Mouse (Mus musculus): Measurements from ENCODE around the gene Gm20721.
"Not testable (repeated sequence)": the region's sequence is repeated elsewhere in the genome, so short reads cannot be mapped to it uniquely, and the experiment has no call there.

Gm20721 gene

GRCm38 (mm10) chr2:174330616-174331191 lies 15.8 kb downstream of the Gm20721 start:
- DNase-seq (ENCODE audit: low read depth, low spot score) = no peak

GRCm38 (mm10) chr2:174329663-174330615 lies 16.6 kb downstream of the Gm20721 start:
- DNase-seq (ENCODE audit: low read depth, low spot score) = peak; percentile 29

- no peak for DNase-seq (ENCODE audit: low read depth, low spot score)
Measured at GRCm38 (mm10) chr2:174328926-174329662, 17.4 kb downstream of the Gm20721 start.

GRCm38 (mm10) chr2:174328358-174328905 lies 18.1 kb downstream of the Gm20721 start:
- no peak for DNase-seq (ENCODE audit: low read depth, low spot score)

GRCm38 (mm10) chr2:174327295-174327981 lies 19.1 kb downstream of the Gm20721 start:
- DNase-seq (ENCODE audit: low read depth, low spot score) = peak; percentile 50

GRCm38 (mm10) chr2:174326481-174326880 lies 20.0 kb downstream of the Gm20721 start:
- no peak for DNase-seq (ENCODE audit: low read depth, low spot score)

- DNase-seq (ENCODE audit: low read depth, low spot score) = no peak
Measured at GRCm38 (mm10) chr2:174325989-174326388, 20.5 kb downstream of the Gm20721 start.

GRCm38 (mm10) chr2:174316661-174317060 lies 29.9 kb downstream of the Gm20721 start:
- DNase-seq (ENCODE audit: low read depth, low spot score) = no peak

- not testable (repeated sequence) for DNase-seq (ENCODE audit: low read depth, low spot score)
Measured at GRCm38 (mm10) chr2:174315445-174315844, 31.1 kb downstream of the Gm20721 start.

GRCm38 (mm10) chr2:174312661-174313060 lies 33.9 kb downstream of the Gm20721 start:
- no peak for DNase-seq (ENCODE audit: low read depth, low spot score)

- peak; percentile 48 for DNase-seq (ENCODE audit: low read depth, low spot score)
Measured at GRCm38 (mm10) chr2:174312118-174312647, 34.3 kb downstream of the Gm20721 start.

GRCm38 (mm10) chr2:174311613-174312012 lies 34.9 kb downstream of the Gm20721 start:
- DNase-seq (ENCODE audit: low read depth, low spot score) = no peak

- no peak for DNase-seq (ENCODE audit: low read depth, low spot score)
Measured at GRCm38 (mm10) chr2:174310913-174311514, 35.5 kb downstream of the Gm20721 start.

- DNase-seq (ENCODE audit: low read depth, low spot score) = no peak
Measured at GRCm38 (mm10) chr2:174307903-174308302, 38.6 kb downstream of the Gm20721 start.

GRCm38 (mm10) chr2:174305646-174306045 lies 40.9 kb downstream of the Gm20721 start:
- DNase-seq (ENCODE audit: low read depth, low spot score) = no peak

GRCm38 (mm10) chr2:174302526-174302925 lies 44.0 kb downstream of the Gm20721 start:
- no peak for DNase-seq (ENCODE audit: low read depth, low spot score)

- no peak for DNase-seq (ENCODE audit: low read depth, low spot score)
Measured at GRCm38 (mm10) chr2:174300666-174301065, 45.8 kb downstream of the Gm20721 start.

GRCm38 (mm10) chr2:174300186-174300585 lies 46.3 kb downstream of the Gm20721 start:
- no peak for DNase-seq (ENCODE audit: low read depth, low spot score)

GRCm38 (mm10) chr2:174299771-174300160 lies 46.7 kb downstream of the Gm20721 start:
- DNase-seq (ENCODE audit: low read depth, low spot score) = no peak

GRCm38 (mm10) chr2:174299091-174299770 lies 47.3 kb downstream of the Gm20721 start:
- DNase-seq (ENCODE audit: low read depth, low spot score) = no peak
